Mouse (Mus musculus) liver, adult 2 months (tissue): ENCODE measurements around the gene Stxbp1.

ENCODE experiments used
- CTCF ChIP-seq: fragments of 200-500 bp; IDR thresholded peaks from 2 replicates; pipeline ENCODE4 v1.5.1; 2011; ENCODE audit warnings: low read depth, low read length, control low read depth
- POLR2A ChIP-seq: fragments of 200-500 bp; IDR thresholded peaks from 2 replicates; pipeline ENCODE4 v1.6.1; 2011; ENCODE audit warnings: low read length, control low read depth; ENCODE audit not compliant: insufficient read depth; ENCODE audit errors: extremely low read depth

GRCm38 (mm10) chr2:32834496-32834895, 12.5 kb downstream of the Stxbp1 start:
- TF ChIP-seq CTCF (no peak), POLR2A (no peak)
